Mouse (Mus musculus) cortical plate, adult 2 months (tissue): Measurements from ENCODE around the gene Hilpda.

Experiments used
- CTCF ChIP-seq: fragments of 200-500 bp; IDR thresholded peaks from 2 replicates; pipeline ENCODE4 v1.5.1; 2011; ENCODE audit warnings: mild to moderate bottlenecking, control low read depth, low read length; ENCODE audit not compliant: insufficient read depth; ENCODE audit errors: extremely low read depth
- POLR2A ChIP-seq: fragments of 200-500 bp; IDR thresholded peaks from 2 replicates; pipeline ENCODE4 v1.6.1; 2011; ENCODE audit warnings: mild to moderate bottlenecking, low read length, control low read depth; ENCODE audit not compliant: insufficient read depth; ENCODE audit errors: extremely low read depth

GRCm38 (mm10) chr6:29247072-29247471, 25.2 kb upstream of the Hilpda start:
- TF ChIP-seq CTCF = no peak
- TF ChIP-seq POLR2A = no peak
